Comparison of ENCODE assay signal across 8 mouse cellular contexts in the genomic region with DNA sequence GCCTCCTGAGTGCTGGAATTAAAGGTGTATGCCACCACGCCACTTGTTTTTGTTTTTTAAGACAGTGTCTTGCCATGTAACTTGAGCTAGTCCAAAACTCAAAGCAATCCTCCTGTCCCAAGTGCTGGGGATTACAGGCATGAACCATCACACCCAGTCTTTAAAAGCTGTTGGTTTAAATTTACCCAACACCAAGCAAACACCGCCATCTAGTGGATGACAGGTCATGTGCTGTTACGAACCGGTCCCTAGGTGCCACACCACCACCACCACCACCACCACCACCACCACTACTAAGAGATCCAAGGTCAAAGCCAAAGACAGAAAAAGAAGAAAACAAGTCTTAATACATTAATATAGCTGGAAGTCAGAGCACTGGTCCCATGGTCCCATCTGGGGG. TPM values are rescaled to one million over a fixed set of nuclear protein-coding genes. Genes with fewer than 3 reads are reported as not detected.
DNase-seq lines count a peak whose midpoint lies in the region; ATAC-seq lines count a peak whose summit lies in the region.

No protein-coding gene starts in this region.

- ATAC-seq in activated CD4-positive, CD25-positive, alpha-beta regulatory T cell, adult 4 months, result peak; percentile 46
- ATAC-seq in common myeloid progenitor, adult 5-6 weeks (replicated peaks; ENCODE audit: low read depth, poor library complexity, severe bottlenecking), result peak; percentile 90
- peak; percentile 76 for ATAC-seq in neutrophil, adult 5-6 weeks (ENCODE audit: extremely low read depth, insufficient number of reproducible peaks, low FRiP score, poor library complexity, severe bottlenecking)

- peak; percentile 24 for DNase-seq in ovary, adult 18-20 months (ENCODE audit: low spot score)
- DNase-seq in ovary, postnatal 10 days (ENCODE audit: low spot score), result no peak
- peak; percentile 82 for DNase-seq in heart, postnatal 4 days
- peak; percentile 70 to 71 for DNase-seq in left cerebral cortex, postnatal 10 days (ENCODE audit: extremely low spot score in 1 of 2, low spot score in 2 of 2)
- peak; percentile 82 for DNase-seq in thymus, postnatal 14 days

- intact Hi-C loops in left cerebral cortex, postnatal 10 days (cut with DNase I), result loop anchor here (1.0 to 5.0 kb wide), 2 partner anchors 109 to 196 kb away; no protein-coding TSS in a partner anchor

RNA-seq across cellular contexts. Expression of a gene that starts 28.0 kb away (rescaled TPM):
- 10 to 100 TPM in 1 of 2 experiments, 1 to 10 TPM in 1; 7.6 to 11.3 TPM for polyA plus RNA-seq in activated CD4-positive, CD25-positive, alpha-beta regulatory T cell, adult 4 months (2017; shearing (Covaris generic))
- 15.5 and 21.1 TPM in 2 replicates for total RNA-seq in common myeloid progenitor, adult 5-6 weeks (2017)
- 10 to 100 TPM; 50.6 to 58.0 TPM for total RNA-seq in heart, postnatal 4 days (2021)
- 10 to 100 TPM; 61.9 to 68.5 TPM for total RNA-seq in left cerebral cortex, postnatal 10 days (2021)
- 13.4 and 14.9 TPM in 2 replicates for total RNA-seq in neutrophil, adult 5-6 weeks (2017)

RNA-seq across cellular contexts. Expression of a gene that starts 30.5 kb away (rescaled TPM):
- 1 to 10 TPM; 1.5 to 2.1 TPM for polyA plus RNA-seq in activated CD4-positive, CD25-positive, alpha-beta regulatory T cell, adult 4 months (2017; shearing (Covaris generic))
- total RNA-seq in common myeloid progenitor, adult 5-6 weeks (2017), result 0.92 and 5.6 TPM in 2 replicates
- 1 to 10 TPM; 2.3 to 2.9 TPM for total RNA-seq in heart, postnatal 4 days (2021)
- 1 to 10 TPM; 6.7 to 8.0 TPM for total RNA-seq in left cerebral cortex, postnatal 10 days (2021)
- total RNA-seq in neutrophil, adult 5-6 weeks (2017), result not detected in 2 replicates
